Mouse (Mus musculus): Measurements from ENCODE around the gene Prrxl1. TPM values are rescaled to one million over a fixed set of nuclear protein-coding genes. Genes with fewer than 3 reads are reported as not detected.

The Prrxl1 gene
- polyA plus RNA-seq (2016; fragmentation: Nextera tagmentation; extraction: Ambion mirVana) = 33.5 and 43.7 TPM in 2 replicates

DNA sequence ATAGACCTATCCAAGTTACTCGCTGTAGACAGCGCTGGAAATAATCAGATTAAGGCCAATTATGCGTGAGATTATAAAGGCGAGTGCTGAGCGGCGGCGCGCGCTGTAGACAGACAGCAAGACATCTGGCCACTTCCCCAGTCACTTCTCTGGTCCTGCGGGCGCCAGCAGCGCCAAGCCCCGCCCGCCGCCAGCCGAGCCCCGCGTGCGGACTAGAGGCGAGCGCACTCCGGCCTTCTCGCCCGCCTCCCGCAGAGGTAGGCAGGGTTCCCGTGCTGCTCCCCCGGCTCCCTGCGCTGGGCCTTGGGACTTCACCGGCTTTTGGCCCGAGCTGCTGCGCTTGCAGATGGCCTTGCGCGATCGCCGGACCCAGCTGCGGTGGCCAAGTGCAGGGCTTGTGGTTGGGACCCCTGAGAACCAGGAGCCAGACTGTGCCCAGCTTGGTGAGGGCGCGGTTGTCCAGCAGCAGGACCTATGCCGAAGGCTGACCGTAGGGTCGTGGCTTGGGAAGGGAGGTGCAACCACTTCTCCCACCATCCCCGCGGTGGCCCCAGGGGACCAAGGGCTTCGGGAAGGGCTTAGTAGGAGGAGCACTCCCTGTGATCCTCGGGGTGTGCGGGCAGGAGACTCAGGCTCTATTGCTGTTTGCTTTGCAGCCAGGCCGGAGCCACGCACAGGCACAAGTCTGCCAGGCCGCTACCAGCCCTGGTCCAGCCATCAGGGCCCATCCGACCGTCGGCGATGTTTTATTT is at the start of gene Prrxl1:
Gene Prrxl1 (plus strand): TSS at position 118 of the 752 bp plus-strand sequence.
- peak; percentile 53 for ATAC-seq (ENCODE audit: low FRiP score, low read depth)
- under 1% methylated on average over 53 of the region's 53 CpGs for WGBS
- Histone ChIP-seq H3K4me1 (peaks cover 25% of the 10 kb centered on the region), H3K27ac (peak within 1 kb of the TSS; percentile 46; the same call in 1 of the 2 replicates), H3K36me3 (no peaks in the 10 kb centered on the region), H3K4me2 (replicated peaks) (peak within 1 kb of the TSS; percentile 63), H3K9ac (peak within 1 kb of the TSS; percentile 55), H3K4me3 (peak within 1 kb of the TSS; percentile 34), H3K9me3 (no peaks in the 10 kb centered on the region), H3K27me3 (replicated peaks) (peaks cover 84% of the 10 kb centered on the region)

DNA sequence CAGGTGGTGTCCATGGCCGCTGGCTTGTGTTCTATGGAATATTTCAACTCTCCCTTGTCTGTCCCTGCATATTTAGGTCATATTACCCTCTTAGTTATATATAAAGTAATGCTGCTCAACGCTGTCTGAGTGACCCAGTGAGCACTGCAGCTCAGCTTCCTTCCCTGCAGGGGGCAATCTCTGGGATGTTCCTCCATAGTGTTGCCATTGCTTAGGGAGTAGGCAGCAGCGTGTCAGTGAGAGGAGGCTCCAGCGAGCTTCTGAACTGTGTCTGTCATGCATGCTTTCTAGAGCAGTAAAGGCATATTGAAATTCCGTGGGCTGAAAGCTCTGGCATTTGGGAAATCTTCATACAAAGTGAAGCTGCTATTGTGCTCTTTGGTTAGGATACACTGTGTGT is 47.4 kb upstream of the Prrxl1 start:
- WGBS = 85% methylated on average over 5 of the region's 5 CpGs
- Histone ChIP-seq H3K36me3 (peaks cover 14% of the 10 kb centered on the region), H3K27ac (no peak overlapping the region), H3K27me3 (replicated peaks) (no peaks in the 10 kb centered on the region), H3K4me2 (replicated peaks) (no peak overlapping the region), H3K4me3 (no peak overlapping the region), H3K4me1 (peaks cover 4% of the 10 kb centered on the region; the same call in 1 of the 2 replicates), H3K9ac (no peak overlapping the region), H3K9me3 (no peaks in the 10 kb centered on the region)
- no peak for ATAC-seq (ENCODE audit: low FRiP score, low read depth)

DNA sequence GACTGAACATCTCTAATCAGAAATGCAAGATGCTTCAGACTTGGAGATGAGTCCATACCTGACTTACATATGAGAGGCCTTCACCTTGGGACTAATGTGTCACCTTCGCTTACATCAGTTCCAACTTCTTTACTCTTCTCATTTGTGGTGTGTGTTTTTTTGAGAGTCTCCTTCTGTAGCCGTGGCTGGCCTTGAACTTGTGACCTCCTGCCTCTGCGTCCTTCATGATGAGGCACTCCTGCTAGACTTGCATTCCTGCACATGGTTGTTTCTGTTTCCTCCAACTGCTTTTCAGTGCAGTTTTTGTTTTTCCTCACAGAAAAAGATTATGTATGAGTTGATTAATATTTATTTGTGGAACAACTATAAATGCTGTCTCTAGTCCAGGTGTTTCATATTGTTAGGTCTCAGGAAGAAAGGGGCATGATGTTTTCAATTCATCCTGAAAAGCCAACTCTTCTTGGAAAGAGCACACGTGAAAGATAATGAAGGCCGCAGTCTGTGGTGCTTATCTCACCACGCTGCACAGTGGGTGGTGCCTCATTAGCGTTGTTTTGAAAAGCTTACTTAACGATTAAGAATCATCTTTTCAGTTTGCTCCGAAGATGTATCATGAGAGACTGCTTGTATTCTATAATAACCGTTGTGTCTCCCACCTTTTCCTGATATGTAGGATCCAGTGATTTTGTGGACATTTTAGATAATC is 45.9 kb upstream of the Prrxl1 start:
- 88% methylated on average over 10 of the region's 10 CpGs for WGBS
- no peak overlapping the region for H3K27ac ChIP-seq
- H3K4me3 ChIP-seq = no peak overlapping the region
- H3K9ac ChIP-seq = no peak overlapping the region
- H3K4me2 ChIP-seq (replicated peaks) = no peak overlapping the region
- H3K4me1 ChIP-seq = peaks cover 4% of the 10 kb centered on the region; the same call in 1 of the 2 replicates
- ATAC-seq (ENCODE audit: low FRiP score, low read depth) = no peak
- no peaks in the 10 kb centered on the region for H3K27me3 ChIP-seq (replicated peaks)
- H3K9me3 ChIP-seq = no peaks in the 10 kb centered on the region
- H3K36me3 ChIP-seq = peaks cover 12% of the 10 kb centered on the region

DNA sequence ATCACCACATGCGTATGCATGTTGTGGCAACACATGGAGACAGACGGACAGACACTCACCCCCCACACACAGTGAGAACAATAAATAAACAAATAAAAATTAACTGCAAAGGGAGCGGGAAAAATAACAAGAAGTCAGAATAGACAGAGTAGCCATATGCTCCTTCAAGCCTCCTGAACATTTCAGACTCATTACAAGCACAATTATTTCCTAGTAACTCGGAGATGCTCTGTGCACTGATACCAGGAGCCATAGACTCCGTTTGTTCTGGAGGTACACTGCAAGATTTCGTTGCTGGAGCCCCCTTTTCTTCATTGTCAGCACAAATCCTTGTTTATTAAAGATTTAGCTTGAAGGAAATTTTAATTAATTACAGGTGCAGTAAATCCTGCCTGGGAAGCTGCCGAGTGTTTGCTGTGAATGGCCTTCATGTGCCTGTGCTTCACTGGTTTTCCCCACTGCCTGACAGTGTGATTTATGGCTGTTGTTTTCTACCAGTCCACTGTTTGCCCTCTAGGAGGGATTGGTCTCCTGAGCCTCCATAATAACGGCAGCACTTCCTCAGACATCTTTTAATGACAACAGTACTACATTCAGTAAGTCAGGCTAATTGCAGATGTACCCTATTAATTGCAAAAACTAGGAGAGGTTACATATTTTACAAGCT is 44.2 kb upstream of the Prrxl1 start:
- no peak overlapping the region for H3K27ac ChIP-seq
- WGBS = 47% methylated on average over 8 of the region's 8 CpGs

DNA sequence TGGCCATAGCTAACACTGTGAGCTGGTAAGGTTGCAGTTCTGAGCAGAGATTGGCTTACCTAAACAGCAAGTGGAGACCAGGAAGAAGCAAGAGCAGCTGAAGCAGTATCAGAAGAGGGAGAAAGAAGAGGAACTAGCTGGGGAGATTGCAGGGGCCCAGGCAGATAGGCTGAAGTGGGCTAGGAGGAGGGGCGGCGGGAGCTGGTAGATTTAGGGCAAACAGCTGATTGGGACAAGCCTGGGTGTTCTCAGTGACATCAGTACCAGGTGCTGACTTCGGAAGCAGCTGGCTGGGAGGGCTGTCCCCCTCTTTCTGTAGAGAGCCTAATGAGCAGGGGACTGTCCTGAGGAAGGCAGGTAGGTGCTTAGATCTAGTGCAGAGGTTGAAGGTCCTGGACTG is 37.8 kb upstream of the Prrxl1 start:
- no peak overlapping the region for H3K9ac ChIP-seq
- no peak overlapping the region for H3K4me3 ChIP-seq
- no peak overlapping the region for H3K4me2 ChIP-seq (replicated peaks)
- no peaks in the 10 kb centered on the region for H3K27me3 ChIP-seq (replicated peaks)
- H3K36me3 ChIP-seq = peaks cover 52% of the 10 kb centered on the region
- no peaks in the 10 kb centered on the region for H3K9me3 ChIP-seq
- no peaks in the 10 kb centered on the region for H3K4me1 ChIP-seq
- no peak overlapping the region for H3K27ac ChIP-seq
- no peak for ATAC-seq (ENCODE audit: low FRiP score, low read depth)
- 96% methylated on average over 3 of the region's 3 CpGs for WGBS

More for the DNA sequence above, 44.2 kb upstream of the Prrxl1 start:
- peak; percentile 85 for ATAC-seq (ENCODE audit: low FRiP score, low read depth)
- H3K9me3 ChIP-seq = no peaks in the 10 kb centered on the region
- H3K4me2 ChIP-seq (replicated peaks) = no peak overlapping the region
- H3K4me3 ChIP-seq = no peak overlapping the region
- no peak overlapping the region for H3K9ac ChIP-seq
- peaks cover 4% of the 10 kb centered on the region; the same call in 1 of the 2 replicates for H3K4me1 ChIP-seq
- peaks cover 22% of the 10 kb centered on the region for H3K36me3 ChIP-seq
- H3K27me3 ChIP-seq (replicated peaks) = no peaks in the 10 kb centered on the region

DNA sequence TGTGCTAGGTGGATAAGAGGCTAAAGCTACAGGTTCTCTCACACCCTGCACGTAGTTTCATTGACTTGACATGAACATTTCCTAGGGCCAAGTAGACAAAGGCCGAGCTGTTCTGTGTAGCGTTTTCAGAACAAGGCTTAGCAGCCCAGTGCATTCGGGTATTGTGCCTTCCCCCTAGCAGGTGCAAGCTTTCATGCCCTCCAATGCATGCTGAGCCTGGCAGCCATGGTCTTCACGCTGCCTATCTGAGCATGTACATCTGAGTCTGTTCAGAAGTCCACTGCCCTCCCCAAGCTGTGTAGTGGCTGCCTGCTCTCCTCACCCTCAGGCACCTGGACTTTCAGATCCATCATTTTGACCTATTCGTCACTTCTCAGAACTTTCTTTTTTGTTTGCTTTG is 35.5 kb upstream of the Prrxl1 start:
- Histone ChIP-seq H3K36me3 (peaks cover 69% of the 10 kb centered on the region), H3K27ac (no peak overlapping the region), H3K27me3 (replicated peaks) (no peaks in the 10 kb centered on the region), H3K4me1 (no peaks in the 10 kb centered on the region), H3K9me3 (no peaks in the 10 kb centered on the region), H3K4me3 (no peak overlapping the region), H3K9ac (no peak overlapping the region), H3K4me2 (replicated peaks) (no peak overlapping the region)
- no peak for ATAC-seq (ENCODE audit: low FRiP score, low read depth)
- WGBS = 90% methylated on average over 6 of the region's 6 CpGs

DNA sequence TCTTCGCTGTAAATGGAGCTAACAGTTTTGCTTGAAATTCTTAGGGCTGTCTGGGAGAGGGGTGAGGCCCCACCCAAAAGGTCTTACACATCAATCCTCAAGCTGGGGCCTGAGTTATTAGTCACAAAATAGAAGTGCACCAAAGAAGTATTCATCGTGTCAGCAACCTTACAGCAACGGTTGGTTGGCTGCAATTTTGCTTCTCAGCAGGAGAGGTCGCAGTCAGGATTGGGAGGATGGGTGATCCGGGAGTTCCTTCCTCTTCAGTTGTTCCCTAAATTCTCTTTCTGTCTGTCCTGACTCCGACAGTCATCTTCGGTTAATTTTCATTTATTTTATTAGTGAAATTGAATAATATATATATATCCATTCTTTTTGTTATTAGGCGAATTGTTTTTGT is 26.7 kb upstream of the Prrxl1 start:
- Histone ChIP-seq H3K9ac (no peak overlapping the region), H3K4me1 (no peaks in the 10 kb centered on the region), H3K9me3 (no peaks in the 10 kb centered on the region), H3K36me3 (peaks cover 71% of the 10 kb centered on the region), H3K27me3 (replicated peaks) (no peaks in the 10 kb centered on the region), H3K4me3 (no peak overlapping the region), H3K4me2 (replicated peaks) (no peak overlapping the region), H3K27ac (no peak overlapping the region)
- WGBS = 65% methylated on average over 8 of the region's 8 CpGs
- no peak for ATAC-seq (ENCODE audit: low FRiP score, low read depth)

DNA sequence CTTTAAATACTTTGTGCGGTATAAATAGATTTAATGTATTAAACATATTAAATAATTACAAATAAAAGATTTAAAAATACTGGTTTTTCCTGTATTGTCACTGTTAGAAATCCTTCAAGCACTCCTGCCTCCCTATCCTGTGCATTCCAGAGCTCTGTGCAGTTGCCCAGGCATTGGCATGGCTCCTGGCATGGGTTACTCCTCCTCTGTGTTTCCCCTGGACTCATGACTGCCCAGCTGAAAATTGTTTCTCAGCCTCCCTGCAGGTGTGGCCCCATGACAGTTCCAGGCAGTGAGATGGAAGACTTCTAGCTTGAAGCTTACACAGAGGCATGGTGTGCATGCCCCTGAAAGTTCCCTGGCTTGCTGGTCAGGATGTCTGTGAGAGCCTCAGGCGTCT is 20.8 kb upstream of the Prrxl1 start:
- Histone ChIP-seq H3K9me3 (no peaks in the 10 kb centered on the region), H3K9ac (no peak overlapping the region), H3K4me2 (replicated peaks) (no peak overlapping the region), H3K27ac (no peak overlapping the region), H3K4me1 (no peaks in the 10 kb centered on the region), H3K27me3 (replicated peaks) (no peaks in the 10 kb centered on the region), H3K36me3 (peaks cover 40% of the 10 kb centered on the region), H3K4me3 (no peak overlapping the region)
- ATAC-seq (ENCODE audit: low FRiP score, low read depth) = no peak
- whole genome bisulfite sequencing = 93% methylated on average over 2 of the region's 2 CpGs

DNA sequence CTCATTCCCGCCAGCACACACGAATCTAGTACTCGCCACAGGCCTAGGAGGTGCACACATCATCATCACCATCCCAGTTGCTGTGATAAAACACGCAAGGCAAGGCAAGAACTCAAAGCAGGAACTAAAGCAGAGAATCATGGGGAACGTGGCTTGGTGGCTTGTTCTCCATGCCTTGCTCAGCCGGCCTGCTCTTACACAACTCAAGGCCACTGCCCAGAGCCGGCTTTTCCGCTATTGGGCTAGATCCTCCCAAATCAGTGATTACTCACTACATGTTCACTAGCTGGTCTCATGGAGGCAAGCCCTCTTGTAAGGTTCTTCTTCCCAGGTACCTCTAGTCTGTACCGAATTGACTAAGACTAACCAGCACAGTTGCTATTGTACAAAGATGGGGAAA is 15.5 kb upstream of the Prrxl1 start:
- no peak overlapping the region for H3K4me2 ChIP-seq (replicated peaks)
- H3K36me3 ChIP-seq = peaks cover 2% of the 10 kb centered on the region; the same call in 1 of the 2 replicates
- no peaks in the 10 kb centered on the region for H3K9me3 ChIP-seq
- no peak overlapping the region for H3K9ac ChIP-seq
- no peak for ATAC-seq (ENCODE audit: low FRiP score, low read depth)
- no peak overlapping the region for H3K4me3 ChIP-seq
- H3K27ac ChIP-seq = no peak overlapping the region
- no peaks in the 10 kb centered on the region for H3K27me3 ChIP-seq (replicated peaks)
- 93% methylated on average over 9 of the region's 9 CpGs for WGBS
- no peaks in the 10 kb centered on the region for H3K4me1 ChIP-seq

DNA sequence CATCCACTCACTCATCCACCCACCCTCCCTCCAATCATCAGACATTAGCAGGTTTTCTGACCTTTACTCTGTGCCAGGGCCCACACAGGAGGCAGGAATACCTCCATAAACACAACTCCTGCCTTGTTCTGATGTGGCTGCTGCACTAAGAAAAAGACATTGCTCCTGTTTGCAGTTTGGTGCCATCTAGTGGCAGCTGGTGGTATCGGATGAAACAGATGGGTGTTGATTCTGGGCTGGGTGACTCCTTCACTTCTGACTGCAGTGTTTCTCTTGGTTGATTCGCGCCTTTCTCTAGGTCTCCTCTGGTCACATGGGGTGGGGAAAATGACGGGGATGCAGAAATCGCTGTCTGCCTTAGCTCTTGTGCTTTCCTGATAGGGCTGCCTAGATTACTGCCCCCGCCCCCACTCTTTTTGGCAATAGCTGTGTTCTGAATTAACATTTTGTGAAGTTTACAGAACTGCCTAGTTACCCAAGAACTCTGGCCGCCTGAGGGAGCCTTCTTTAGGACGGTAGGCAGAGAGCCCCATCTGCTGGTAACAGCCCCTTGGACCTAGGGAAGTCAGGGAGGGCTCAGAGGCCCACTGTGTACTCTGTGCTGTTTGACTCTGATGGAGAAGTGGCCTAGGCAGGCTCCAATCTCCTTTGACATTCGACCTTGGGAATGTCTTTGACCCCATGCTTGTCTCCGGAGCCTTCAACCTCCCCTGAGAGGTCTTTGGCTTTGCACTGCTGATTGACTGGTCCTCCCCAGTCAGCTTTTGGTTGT is 12.0 kb upstream of the Prrxl1 start:
- 15% methylated on average over 10 of the region's 10 CpGs for WGBS
- H3K27me3 ChIP-seq (replicated peaks) = peaks cover 7% of the 10 kb centered on the region
- no peak overlapping the region for H3K4me3 ChIP-seq
- H3K27ac ChIP-seq = no peak overlapping the region
- ATAC-seq (ENCODE audit: low FRiP score, low read depth) = 0 out of 2 replicates have a peak, but pooled peaks have one; percentile 37
- H3K36me3 ChIP-seq = no peaks in the 10 kb centered on the region
- no peak overlapping the region for H3K4me2 ChIP-seq (replicated peaks)
- H3K9me3 ChIP-seq = no peaks in the 10 kb centered on the region
- no peak overlapping the region for H3K9ac ChIP-seq
- H3K4me1 ChIP-seq = no peaks in the 10 kb centered on the region

DNA sequence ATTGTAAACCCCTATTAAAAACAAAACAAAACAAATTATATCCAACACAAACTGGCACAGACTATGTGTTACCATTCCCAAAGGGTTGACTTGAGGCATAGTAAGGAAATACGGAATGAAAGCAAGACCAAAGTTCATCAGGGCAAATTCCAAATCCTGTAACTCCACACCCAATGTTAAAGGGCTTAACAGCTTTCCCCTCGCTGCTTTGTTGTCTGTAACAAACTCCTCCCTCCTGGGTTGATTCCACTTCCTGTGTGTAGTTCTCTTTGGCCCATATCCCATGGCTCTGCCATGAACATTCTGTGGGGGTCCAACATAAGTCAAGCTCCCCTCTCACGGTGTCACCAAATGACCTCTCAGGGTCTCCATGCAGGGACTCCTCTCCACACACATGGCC is 8.8 kb upstream of the Prrxl1 start:
- H3K27me3 ChIP-seq (replicated peaks) = peaks cover 28% of the 10 kb centered on the region
- H3K36me3 ChIP-seq = no peaks in the 10 kb centered on the region

More for the DNA sequence above, 8.8 kb upstream of the Prrxl1 start:
- no peak overlapping the region for H3K27ac ChIP-seq
- H3K4me3 ChIP-seq = no peak overlapping the region
- H3K9ac ChIP-seq = no peak overlapping the region
- ATAC-seq (ENCODE audit: low FRiP score, low read depth) = no peak
- no peaks in the 10 kb centered on the region for H3K4me1 ChIP-seq
- no peaks in the 10 kb centered on the region for H3K9me3 ChIP-seq
- WGBS = 75% methylated on average over 3 of the region's 3 CpGs
- no peak overlapping the region for H3K4me2 ChIP-seq (replicated peaks)

Measured in neural tube, embryonic 12.5 days (tissue).